Mouse (Mus musculus) lung, postnatal 0 days (tissue): ENCODE data around the gene Ptbp1.
A peak's percentile ranks its signal among the peaks of the same experiment; 100 is the strongest.

Experiments used
- CTCF ChIP-seq: IDR thresholded peaks from 2 replicates; pipeline ENCODE4 v1.5.1; 2016; ENCODE audit warnings: antibody characterized with exemption, mild to moderate bottlenecking
- EP300 ChIP-seq: IDR thresholded peaks from 2 replicates; pipeline ENCODE4 v1.6.1; 2016; ENCODE audit warnings: antibody characterized with exemption, mild to moderate bottlenecking, control low read depth

DNA sequence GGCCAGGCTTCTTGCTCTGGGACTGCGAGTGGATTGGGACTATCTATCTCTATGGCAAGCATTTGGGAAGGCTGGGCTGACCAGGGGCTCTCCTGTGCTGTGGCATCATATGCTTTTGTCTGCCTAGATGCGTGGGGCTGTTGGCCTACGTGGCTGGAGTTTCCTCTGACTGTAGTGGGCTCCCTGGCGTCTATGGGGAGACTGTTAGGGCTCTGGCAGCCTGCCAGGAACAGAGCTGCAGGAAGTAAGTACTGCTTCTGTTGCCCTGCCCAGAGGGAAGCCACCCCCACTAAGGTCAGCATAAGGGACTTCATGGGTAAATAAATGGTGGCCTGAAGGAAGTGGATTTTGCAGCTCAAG is 3.2 kb downstream of the Ptbp1 start:
- TF ChIP-seq CTCF: peak; percentile 5; the same call in 1 of the 2 replicates
- TF ChIP-seq EP300: peak; percentile 52; the same call in 1 of the 2 replicates
